Mouse (Mus musculus) G1E (cell line): ENCODE data around the gene Gpcpd1. TPM values are rescaled to one million over a fixed set of nuclear protein-coding genes. Genes with fewer than 3 reads are reported as not detected.

Experiments used
- ATAC-seq: 2 replicates; pipeline ENCODE4 v1.8.0; 2016; ENCODE audit warnings: mild to moderate bottlenecking; ENCODE audit not compliant: insufficient number of reproducible peaks, poor library complexity, low FRiP score, severe bottlenecking; ENCODE audit errors: extremely low read depth
- DNase-seq: peaks from one replicate; pipeline ENCODE4 v3.0.0; 2012; ENCODE audit warnings: low spot score
- H3K27me3 ChIP-seq: 2 replicates; pipeline ENCODE4 v1.6.1; 2012; ENCODE audit warnings: mild to moderate bottlenecking, low read length, inconsistent platforms; ENCODE audit not compliant: insufficient read depth
- H3K36me3 ChIP-seq: replicated peaks from 2 replicates; pipeline ENCODE3; 2012; ENCODE audit warnings: mild to moderate bottlenecking, inconsistent platforms
- H3K4me1 ChIP-seq: 2 replicates; pipeline ENCODE4 v1.6.1; 2012; ENCODE audit warnings: low read depth, low read length, inconsistent platforms, mixed read lengths; ENCODE audit not compliant: insufficient read depth
- H3K4me3 ChIP-seq: 2 replicates; pipeline ENCODE4 v1.5.1; 2012; ENCODE audit warnings: low read depth, mild to moderate bottlenecking, inconsistent platforms, low read length, moderate library complexity, mixed read lengths
- H3K9me3 ChIP-seq: replicated peaks from 2 replicates; pipeline ENCODE4 v1.6.1; 2012; ENCODE audit warnings: inconsistent platforms
- CTCF ChIP-seq: IDR thresholded peaks from 2 replicates; pipeline ENCODE4 v1.5.1; 2012; ENCODE audit warnings: low read depth, low read length, inconsistent platforms, mixed read lengths
- GATA1 ChIP-seq: IDR thresholded peaks from 2 replicates; pipeline ENCODE4 v1.6.1; 2012; ENCODE audit warnings: borderline replicate concordance, low read length, inconsistent platforms, mixed read lengths
- GATA2 ChIP-seq: IDR thresholded peaks from 2 replicates; pipeline ENCODE4 v1.6.1; 2012; ENCODE audit warnings: low read depth, low read length, inconsistent platforms, borderline replicate concordance
- POLR2AphosphoS5 ChIP-seq: IDR thresholded peaks from 2 replicates; pipeline ENCODE4 v1.6.1; 2012; ENCODE audit warnings: low read depth, low read length, inconsistent platforms; ENCODE audit not compliant: insufficient replicate concordance
- TAL1 ChIP-seq: conservative IDR thresholded peaks from 2 replicates; pipeline ENCODE4 v1.6.1; 2012; ENCODE audit warnings: low read depth, low read length, inconsistent platforms, mixed read lengths
- polyA plus RNA-seq: library from polyadenylated mRNA; stranded (reverse); fragments of >175 nt; gene quantifications from 2 replicates; pipeline ENCODE4 v1.2.3, GENCODE M21; 2012
- total RNA-seq, 2 experiments: library from RNA; stranded (forward) in 1 of 2; stranded (reverse) in 1 of 2; fragments of 200-1000 nt in 1 of 2; fragments of >200 nt in 1 of 2; fragmentation: Nextera tagmentation in 1 of 2; gene quantifications; 2 replicates each; pipeline ENCODE4 v1.2.3; 2014 to 2017

Gpcpd1 gene
- total and polyA plus RNA-seq, 3 experiments: 21.7 to 154 (median 47.9) TPM

GRCm38 (mm10) chr2:132579689-132580088 lies 7.8 kb downstream of the Gpcpd1 start:
- no peaks in the 10 kb centered on the region for H3K9me3 ChIP-seq
- H3K27me3 ChIP-seq: no peaks in the 10 kb centered on the region
- peaks cover 5% of the 10 kb centered on the region for H3K36me3 ChIP-seq
- DNase-seq (no peak), ATAC-seq (no peak)
- H3K4me3 ChIP-seq: no peak overlapping the region
- peaks cover 36% of the 10 kb centered on the region for H3K4me1 ChIP-seq
- TF ChIP-seq GATA2: no peak
- no peak for TF ChIP-seq POLR2AphosphoS5
- TF ChIP-seq CTCF: no peak

GRCm38 (mm10) chr2:132578711-132579110 lies 8.8 kb downstream of the Gpcpd1 start:
- no peak for TF ChIP-seq TAL1
- no peak for TF ChIP-seq GATA2
- TF ChIP-seq POLR2AphosphoS5: no peak
- TF ChIP-seq CTCF: no peak
- TF ChIP-seq GATA1: no peak
- DNase-seq (no peak), ATAC-seq (no peak)
- H3K36me3 ChIP-seq: peaks cover 5% of the 10 kb centered on the region
- no peaks in the 10 kb centered on the region for H3K9me3 ChIP-seq
- no peaks in the 10 kb centered on the region for H3K27me3 ChIP-seq
- H3K4me1 ChIP-seq: peaks cover 39% of the 10 kb centered on the region
- H3K4me3 ChIP-seq: no peak overlapping the region

GRCm38 (mm10) chr2:132578059-132578458 lies 9.5 kb downstream of the Gpcpd1 start:
- TF ChIP-seq GATA1: no peak
- ATAC-seq (peak; percentile 87), DNase-seq (peak; percentile 92)
- Histone ChIP-seq H3K9me3 (no peaks in the 10 kb centered on the region), H3K36me3 (peaks cover 5% of the 10 kb centered on the region), H3K4me3 (peak overlapping the region; percentile 82), H3K4me1 (peaks cover 45% of the 10 kb centered on the region), H3K27me3 (no peaks in the 10 kb centered on the region)

GRCm38 (mm10) chr2:132577431-132577981 lies 10.0 kb downstream of the Gpcpd1 start:
- H3K36me3 ChIP-seq: peaks cover 5% of the 10 kb centered on the region
- ATAC-seq (no peak), DNase-seq (peak; percentile 54)
- H3K4me1 ChIP-seq: peaks cover 48% of the 10 kb centered on the region
- no peaks in the 10 kb centered on the region for H3K27me3 ChIP-seq
- H3K4me3 ChIP-seq: peak overlapping the region; percentile 82
- no peaks in the 10 kb centered on the region for H3K9me3 ChIP-seq
- TF ChIP-seq CTCF: no peak
- TF ChIP-seq POLR2AphosphoS5: no peak
- no peak for TF ChIP-seq GATA2
- TF ChIP-seq TAL1: no peak
- TF ChIP-seq GATA1: no peak

GRCm38 (mm10) chr2:132576522-132577135 lies 10.9 kb downstream of the Gpcpd1 start:
- Histone ChIP-seq H3K36me3 (peaks cover 12% of the 10 kb centered on the region), H3K4me1 (peaks cover 46% of the 10 kb centered on the region), H3K4me3 (peak overlapping the region; percentile 82; the same call in 1 of the 2 replicates), H3K9me3 (no peaks in the 10 kb centered on the region), H3K27me3 (no peaks in the 10 kb centered on the region)
- DNase-seq (no peak), ATAC-seq (no peak)
- TF ChIP-seq POLR2AphosphoS5: no peak
- TF ChIP-seq CTCF: no peak
- no peak for TF ChIP-seq TAL1
- no peak for TF ChIP-seq GATA2
- TF ChIP-seq GATA1: no peak

GRCm38 (mm10) chr2:132575759-132576439 lies 11.6 kb downstream of the Gpcpd1 start:
- Histone ChIP-seq H3K36me3 (peaks cover 16% of the 10 kb centered on the region), H3K27me3 (no peaks in the 10 kb centered on the region), H3K4me3 (peak overlapping the region; percentile 18; the same call in 1 of the 2 replicates), H3K4me1 (peaks cover 46% of the 10 kb centered on the region), H3K9me3 (no peaks in the 10 kb centered on the region)
- ATAC-seq: no peak
- TF ChIP-seq GATA1 (no peak), GATA2 (no peak), TAL1 (no peak), CTCF (no peak), POLR2AphosphoS5 (no peak)
- no peak for DNase-seq
